ENCODE assay signal across 8 mouse cellular contexts in genomic region chr7:38111996-38112395, GRCm38 (mm10). TPM values are rescaled to one million over a fixed set of nuclear protein-coding genes. Genes with fewer than 3 reads are reported as not detected.
DNase-seq lines count a peak whose midpoint lies in the region; ATAC-seq lines count a peak whose summit lies in the region.

No protein-coding gene starts in this region.

- H3K27ac ChIP-seq in embryonic facial prominence, embryonic 14.5 days (replicated peaks; ENCODE audit: low read depth, low read length): peak overlapping the region; percentile 83
- peak overlapping the region; percentile 77 for H3K27ac ChIP-seq in intestine, embryonic 14.5 days (ENCODE audit: low read depth)

- peak; percentile 66 for DNase-seq in cerebellum, adult 11-12 months
- DNase-seq in cerebellum, adult 11 months: no peak
- peak; percentile 96 for DNase-seq in NIH3T3 (ENCODE audit: low read depth)
- DNase-seq in embryonic facial prominence, embryonic 14.5 days (ENCODE audit: low spot score): peak; percentile 97
- DNase-seq in intestine, embryonic 14.5 days (ENCODE audit: low spot score): peak; percentile 73
- DNase-seq in liver: peak; percentile 61
- peak; percentile 69 for DNase-seq in retina, postnatal 1 day
- no peak for DNase-seq in spleen, postnatal 14 days (ENCODE audit: low spot score in 2 of 2)

- H3K4me1 ChIP-seq in embryonic facial prominence, embryonic 14.5 days (ENCODE audit: control insufficient read depth, insufficient read depth, low read length): peaks cover 16% of the 10 kb centered on the region
- H3K4me1 ChIP-seq in intestine, embryonic 14.5 days (replicated peaks; ENCODE audit: control insufficient read depth, insufficient read depth, low read length): peaks cover 24% of the 10 kb centered on the region

- H3K9ac ChIP-seq in embryonic facial prominence, embryonic 14.5 days (ENCODE audit: low read depth, low read length): 0 out of 2 replicates have a peak overlapping the region, but pooled peaks have one; percentile 37
- no peak overlapping the region for H3K9ac ChIP-seq in intestine, embryonic 14.5 days (ENCODE audit: low read length)

- peak; percentile 89 for ATAC-seq in embryonic facial prominence, embryonic 14.5 days (ENCODE audit: low read depth)
- ATAC-seq in intestine, embryonic 14.5 days (replicated peaks; ENCODE audit: low FRiP score, low TSS enrichment, low read depth): peak; percentile 77

- H3K27me3 ChIP-seq in embryonic facial prominence, embryonic 14.5 days (replicated peaks; ENCODE audit: control insufficient read depth, insufficient read depth, low read length): no peaks in the 10 kb centered on the region
- no peaks in the 10 kb centered on the region for H3K27me3 ChIP-seq in intestine, embryonic 14.5 days (replicated peaks; ENCODE audit: control insufficient read depth, insufficient read depth, low read length)

- H3K36me3 ChIP-seq in embryonic facial prominence, embryonic 14.5 days (ENCODE audit: control insufficient read depth, insufficient read depth, low read length): no peaks in the 10 kb centered on the region
- H3K36me3 ChIP-seq in intestine, embryonic 14.5 days (ENCODE audit: control insufficient read depth, insufficient read depth, low read length): no peaks in the 10 kb centered on the region

- no peaks in the 10 kb centered on the region for H3K9me3 ChIP-seq in embryonic facial prominence, embryonic 14.5 days (ENCODE audit: control insufficient read depth, low read length)
- H3K9me3 ChIP-seq in intestine, embryonic 14.5 days (ENCODE audit: control insufficient read depth, low read length): no peaks in the 10 kb centered on the region

- peak overlapping the region; percentile 30; the same call in 1 of the 2 replicates for H3K4me2 ChIP-seq in embryonic facial prominence, embryonic 14.5 days (ENCODE audit: low read depth, low read length)
- peak overlapping the region; percentile 6; the same call in 1 of the 2 replicates for H3K4me2 ChIP-seq in intestine, embryonic 14.5 days (ENCODE audit: low read length)

- 7% methylated on average over 3 of the region's 3 CpGs for WGBS in embryonic facial prominence, embryonic 14.5 days
- 28% methylated on average over 3 of the region's 3 CpGs for WGBS in intestine, embryonic 14.5 days

- H3K4me3 ChIP-seq in embryonic facial prominence, embryonic 14.5 days (ENCODE audit: low read depth, low read length): no peak overlapping the region
- no peak overlapping the region for H3K4me3 ChIP-seq in intestine, embryonic 14.5 days (ENCODE audit: low read depth, low read length)

RNA-seq across cellular contexts. Expression of gene Ccne1, which starts 4.7 kb away (rescaled TPM):
- polyA plus RNA-seq in embryonic facial prominence, embryonic 14.5 days (2014; fragmentation: Nextera tagmentation; extraction: Ambion mirVana): 73.7 and 82.9 TPM in 2 replicates
- polyA plus RNA-seq in intestine, embryonic 14.5 days (2014; fragmentation: Nextera tagmentation; extraction: Ambion mirVana): 72.6 and 74.7 TPM in 2 replicates

Comparison
In these comparisons a context has a peak if more than half of its experiments do, and no peak if none do; other contexts are left out.
1. DNase-seq: peak in cerebellum, adult 11-12 months (single experiment), NIH3T3 (single experiment), embryonic facial prominence, embryonic 14.5 days (single experiment), intestine, embryonic 14.5 days (single experiment), liver (single experiment) and retina, postnatal 1 day (single experiment); none in cerebellum, adult 11 months (single experiment) and spleen, postnatal 14 days (0 of 2).